Comparison of ENCODE assay signal across 9 mouse cellular contexts in the genomic region with DNA sequence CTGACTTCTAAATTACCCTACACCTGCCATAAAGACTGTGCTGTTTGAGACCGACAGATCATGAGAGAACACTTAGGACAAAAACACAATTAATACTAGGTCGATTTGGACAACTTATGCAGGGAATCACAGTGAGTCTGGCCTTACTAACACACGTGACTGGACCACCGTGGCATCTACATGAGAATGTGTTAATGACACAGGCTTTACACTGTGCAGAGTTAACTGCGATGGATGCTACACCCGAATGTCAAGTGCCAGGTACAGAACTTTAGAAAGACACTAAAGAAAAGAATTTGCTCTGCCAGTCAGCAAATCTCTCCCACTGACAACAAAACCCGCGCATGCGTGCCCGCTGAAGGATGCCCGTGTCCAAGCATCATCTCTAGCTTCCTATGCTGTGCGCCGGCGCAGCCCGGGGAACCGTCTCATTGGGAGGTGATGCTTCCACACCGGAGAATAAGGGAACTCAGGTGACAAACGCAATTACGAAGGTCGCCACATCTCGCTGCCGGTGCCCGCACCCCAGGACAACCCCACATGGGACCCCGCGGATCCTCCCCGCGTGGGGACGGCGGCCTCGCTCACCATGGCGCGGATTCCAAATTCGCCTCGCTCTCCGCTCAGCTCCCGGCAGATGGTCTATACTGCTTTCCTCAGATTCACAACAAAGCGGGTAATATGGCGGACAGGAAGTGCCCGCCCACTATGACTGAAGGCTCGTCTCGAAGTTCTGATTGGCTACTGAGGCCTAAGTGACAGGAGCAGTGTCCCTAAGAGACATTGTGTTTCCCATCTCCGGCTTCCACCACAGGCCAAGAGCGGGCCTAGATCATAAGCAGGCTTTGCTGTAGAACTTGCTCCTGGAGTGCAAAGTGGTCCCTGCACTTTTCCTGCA. TPM values are rescaled to one million over a fixed set of nuclear protein-coding genes. Genes with fewer than 3 reads are reported as not detected.
DNase-seq lines count a peak whose midpoint lies in the region; ATAC-seq and TF ChIP-seq lines count a peak whose summit lies in the region.
"Not testable (repeated sequence)": the region's sequence is repeated elsewhere in the genome, so short reads cannot be mapped to it uniquely, and the experiment has no call there.
"Had no signal": no experiment of that assay in that cellular context is flagged by ENCODE, and none has a peak within 500 bp of the region (broad histone marks: within the 10 kb centered on the region; RNA-seq: fewer than 3 reads in every experiment).

A gene (minus strand): TSS at position 656 of the 898 bp plus-strand sequence.

- ATAC-seq in common myeloid progenitor, adult 5-6 weeks (replicated peaks; ENCODE audit: low read depth, poor library complexity, severe bottlenecking), result peak; percentile 92
- peak; percentile 99 for ATAC-seq in forebrain, embryonic 14.5 days
- peak; percentile 93 for ATAC-seq in heart, postnatal 0 days (ENCODE audit: insufficient read depth, low read depth)
- ATAC-seq in intestine, embryonic 16.5 days, result peak; percentile 99
- ATAC-seq in limb, embryonic 12.5 days (ENCODE audit: insufficient number of reproducible peaks, insufficient read depth, low FRiP score, low TSS enrichment, low read depth), result peak; percentile 87
- ATAC-seq in lung, embryonic 15.5 days (ENCODE audit: borderline replicate concordance, extremely low read depth, low FRiP score, low TSS enrichment), result peak; percentile 95
- ATAC-seq in midbrain, embryonic 16.5 days, result peak; percentile 98
- ATAC-seq in stomach, postnatal 0 days (ENCODE audit: low FRiP score, low TSS enrichment), result peak; percentile 94

- H3K27me3 ChIP-seq in forebrain, embryonic 14.5 days (replicated peaks; ENCODE audit: control insufficient read depth, insufficient read depth, low read length); heart, postnatal 0 days (ENCODE audit: control insufficient read depth, insufficient read depth, low read length); intestine, embryonic 16.5 days (replicated peaks; ENCODE audit: control insufficient read depth, insufficient read depth, low read length); limb, embryonic 12.5 days; lung, embryonic 15.5 days; midbrain, embryonic 16.5 days (ENCODE audit: control insufficient read depth, insufficient read depth, low read depth, low read length); stomach, postnatal 0 days (ENCODE audit: control insufficient read depth, insufficient read depth, low read length): not testable (repeated sequence)

- not testable (repeated sequence) for H3K4me3 ChIP-seq in forebrain, embryonic 14.5 days (ENCODE audit: low read depth, low read length); heart, postnatal 0 days (ENCODE audit: low read depth, low read length); intestine, embryonic 16.5 days (ENCODE audit: low read length); limb, embryonic 12.5 days (replicated peaks); lung, embryonic 15.5 days; midbrain, embryonic 16.5 days (ENCODE audit: low read depth, low read length); stomach, postnatal 0 days (ENCODE audit: low read depth, low read length)

- H3K4me2 ChIP-seq in forebrain, embryonic 14.5 days (ENCODE audit: low read length); heart, postnatal 0 days (ENCODE audit: low read depth, low read length); intestine, embryonic 16.5 days (ENCODE audit: low read depth, low read length); limb, embryonic 12.5 days; lung, embryonic 15.5 days; midbrain, embryonic 16.5 days (ENCODE audit: low read length); stomach, postnatal 0 days (replicated peaks; ENCODE audit: low read depth): not testable (repeated sequence)

- DNase-seq in forebrain, embryonic 14.5 days (ENCODE audit: low spot score); heart, postnatal 0 days (ENCODE audit: low spot score); stomach, postnatal 0 days (ENCODE audit: low spot score): not testable (repeated sequence)

- no CpG with 5 or more reads among the region's 43 CpGs for WGBS in forebrain, embryonic 14.5 days
- no CpG with 5 or more reads among the region's 43 CpGs for WGBS in heart, postnatal 0 days
- WGBS in intestine, embryonic 16.5 days, result no CpG with 5 or more reads among the region's 43 CpGs
- WGBS in limb, embryonic 12.5 days, result no CpG with 5 or more reads among the region's 43 CpGs
- no CpG with 5 or more reads among the region's 43 CpGs for WGBS in lung, embryonic 15.5 days
- WGBS in midbrain, embryonic 16.5 days, result no CpG with 5 or more reads among the region's 43 CpGs
- no CpG with 5 or more reads among the region's 43 CpGs for WGBS in stomach, postnatal 0 days

- not testable (repeated sequence) for TF ChIP-seq CTCF in heart, postnatal 0 days (IDR thresholded peaks at IDR 0.05; ENCODE audit: low read depth); stomach, postnatal 0 days (IDR thresholded peaks at IDR 0.05; ENCODE audit: low read depth)

- H3K9me3 ChIP-seq in forebrain, embryonic 14.5 days (replicated peaks; ENCODE audit: control insufficient read depth, low read length); heart, postnatal 0 days (replicated peaks; ENCODE audit: control insufficient read depth, low read length); intestine, embryonic 16.5 days (ENCODE audit: control insufficient read depth, low read length); limb, embryonic 12.5 days; lung, embryonic 15.5 days; midbrain, embryonic 16.5 days (replicated peaks; ENCODE audit: control insufficient read depth, low read length, poor library complexity, severe bottlenecking); stomach, postnatal 0 days (ENCODE audit: control insufficient read depth, low read length): not testable (repeated sequence)

- not testable (repeated sequence) for H3K36me3 ChIP-seq in forebrain, embryonic 14.5 days (ENCODE audit: control insufficient read depth, insufficient read depth, low read length); heart, postnatal 0 days (replicated peaks; ENCODE audit: control insufficient read depth, insufficient read depth, low read length); intestine, embryonic 16.5 days (ENCODE audit: control insufficient read depth, insufficient read depth, low read length); limb, embryonic 12.5 days; lung, embryonic 15.5 days; midbrain, embryonic 16.5 days (ENCODE audit: control insufficient read depth, insufficient read depth, low read length); stomach, postnatal 0 days (ENCODE audit: control insufficient read depth, insufficient read depth, low read length)

- not testable (repeated sequence) for TF ChIP-seq EP300 in heart, postnatal 0 days (IDR thresholded peaks at IDR 0.05; ENCODE audit: low read depth); stomach, postnatal 0 days (optimal IDR thresholded peaks at IDR 0.05)

- H3K4me1 ChIP-seq in forebrain, embryonic 14.5 days (ENCODE audit: control insufficient read depth, insufficient read depth, low read length); heart, postnatal 0 days (ENCODE audit: control insufficient read depth, insufficient read depth); intestine, embryonic 16.5 days (ENCODE audit: control insufficient read depth, insufficient read depth, low read length); limb, embryonic 12.5 days (replicated peaks); lung, embryonic 15.5 days; midbrain, embryonic 16.5 days (ENCODE audit: control insufficient read depth, insufficient read depth, low read length); stomach, postnatal 0 days (replicated peaks; ENCODE audit: control insufficient read depth, insufficient read depth): not testable (repeated sequence)

- not testable (repeated sequence) for H3K9ac ChIP-seq in forebrain, embryonic 14.5 days (ENCODE audit: low read length); heart, postnatal 0 days (replicated peaks; ENCODE audit: low read depth, low read length); intestine, embryonic 16.5 days (ENCODE audit: low read depth, low read length); limb, embryonic 12.5 days (replicated peaks); lung, embryonic 15.5 days; midbrain, embryonic 16.5 days (ENCODE audit: low read depth, low read length); stomach, postnatal 0 days (ENCODE audit: low read length)

- not testable (repeated sequence) for H3K27ac ChIP-seq in forebrain, embryonic 14.5 days (ENCODE audit: low read depth, low read length); heart, postnatal 0 days (ENCODE audit: low read depth); intestine, embryonic 16.5 days (ENCODE audit: low read length); limb, embryonic 12.5 days; lung, embryonic 15.5 days; midbrain, embryonic 16.5 days (ENCODE audit: low read length); stomach, postnatal 0 days (replicated peaks)

RNA-seq across cellular contexts. Expression of the gene that starts here (rescaled TPM):
- total RNA-seq in common myeloid progenitor, adult 5-6 weeks (2017), result 1.2 and 4.0 TPM in 2 replicates
- polyA plus RNA-seq in forebrain, embryonic 14.5 days (2014; fragmentation: Nextera tagmentation; extraction: Ambion mirVana), result 20.4 and 26.3 TPM in 2 replicates
- 1.3 and 4.8 TPM in 2 replicates for total RNA-seq in heart, postnatal 0 days (2014; rRNA removed; ENCODE audit: low replicate concordance)
- polyA plus RNA-seq in heart, postnatal 0 days (2015; fragmentation: Nextera tagmentation; extraction: Ambion mirVana), result 2.2 and 2.9 TPM in 2 replicates
- 6.0 TPM in 2 replicates for polyA plus RNA-seq in intestine, embryonic 16.5 days (2015; fragmentation: Nextera tagmentation; extraction: Ambion mirVana)
- 8.6 and 12.4 TPM in 2 replicates for polyA plus RNA-seq in limb, embryonic 12.5 days (2016; fragmentation: Nextera tagmentation; extraction: Ambion mirVana)
- 10.0 and 11.4 TPM in 2 replicates for polyA plus RNA-seq in lung, embryonic 15.5 days (2015; fragmentation: Nextera tagmentation; extraction: Ambion mirVana)
- polyA plus RNA-seq in midbrain, embryonic 16.5 days (2015; fragmentation: Nextera tagmentation; extraction: Ambion mirVana), result 18.0 and 20.3 TPM in 2 replicates
- polyA plus RNA-seq in stomach, postnatal 0 days (2015; fragmentation: Nextera tagmentation; extraction: Ambion mirVana), result 1.7 and 1.9 TPM in 2 replicates
- polyA plus RNA-seq: liver, adult 2 months had no signal
